Mouse (Mus musculus): ENCODE data around the gene Gm10277. TPM values are rescaled to one million over a fixed set of nuclear protein-coding genes. Genes with fewer than 3 reads are reported as not detected.
A peak's percentile ranks its signal among the peaks of the same experiment; 100 is the strongest.
"Not testable (repeated sequence)": the region's sequence is repeated elsewhere in the genome, so short reads cannot be mapped to it uniquely, and the experiment has no call there.

Gm10277 gene
- polyA plus RNA-seq, 2 experiments from 2014 or later, result 0.32 to 0.34 TPM

- no peak for ATAC-seq
Observed at GRCm38 (mm10) chr11:77769496-77769895, 18.1 kb downstream of the Gm10277 start.

DNA sequence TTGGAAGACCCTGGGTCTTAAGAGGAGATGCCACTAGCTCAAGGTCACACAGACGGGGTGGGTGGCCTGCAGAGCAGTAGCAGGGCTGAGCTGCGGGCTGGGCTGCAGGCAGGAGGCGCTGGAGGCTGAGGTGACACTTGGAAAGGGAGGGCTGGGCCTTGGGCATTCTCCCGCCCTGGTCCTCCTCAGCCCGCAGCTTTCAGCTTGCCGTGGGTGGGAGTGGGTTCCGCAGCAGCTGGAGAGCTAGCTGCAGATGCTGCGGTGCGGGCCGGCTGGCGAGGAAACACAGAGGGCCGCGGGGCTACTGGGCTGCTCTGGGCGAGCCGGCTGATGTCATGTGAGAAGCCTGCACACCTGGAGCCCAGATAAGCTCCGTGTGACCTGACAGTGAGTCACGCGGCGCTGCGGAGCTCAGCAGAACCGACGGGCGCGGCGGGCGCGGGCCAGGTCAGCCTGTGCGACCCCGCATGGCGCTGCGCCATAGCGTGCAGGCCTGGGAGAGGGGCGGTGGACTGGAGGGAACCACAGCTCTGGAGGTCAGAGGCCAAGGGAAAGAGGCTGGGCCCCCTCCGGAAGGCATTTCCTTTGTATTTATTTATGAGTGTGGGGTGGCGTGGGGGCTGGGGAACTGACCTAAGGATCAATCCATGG is 21.1 kb downstream of the Gm10277 start:
- no peak for ATAC-seq

GRCm38 (mm10) chr11:77765459-77765777 is 22.1 kb downstream of the Gm10277 start:
- no peak for ATAC-seq

- ATAC-seq, result no peak
Observed at GRCm38 (mm10) chr11:77764694-77765458, 22.7 kb downstream of the Gm10277 start.

DNA sequence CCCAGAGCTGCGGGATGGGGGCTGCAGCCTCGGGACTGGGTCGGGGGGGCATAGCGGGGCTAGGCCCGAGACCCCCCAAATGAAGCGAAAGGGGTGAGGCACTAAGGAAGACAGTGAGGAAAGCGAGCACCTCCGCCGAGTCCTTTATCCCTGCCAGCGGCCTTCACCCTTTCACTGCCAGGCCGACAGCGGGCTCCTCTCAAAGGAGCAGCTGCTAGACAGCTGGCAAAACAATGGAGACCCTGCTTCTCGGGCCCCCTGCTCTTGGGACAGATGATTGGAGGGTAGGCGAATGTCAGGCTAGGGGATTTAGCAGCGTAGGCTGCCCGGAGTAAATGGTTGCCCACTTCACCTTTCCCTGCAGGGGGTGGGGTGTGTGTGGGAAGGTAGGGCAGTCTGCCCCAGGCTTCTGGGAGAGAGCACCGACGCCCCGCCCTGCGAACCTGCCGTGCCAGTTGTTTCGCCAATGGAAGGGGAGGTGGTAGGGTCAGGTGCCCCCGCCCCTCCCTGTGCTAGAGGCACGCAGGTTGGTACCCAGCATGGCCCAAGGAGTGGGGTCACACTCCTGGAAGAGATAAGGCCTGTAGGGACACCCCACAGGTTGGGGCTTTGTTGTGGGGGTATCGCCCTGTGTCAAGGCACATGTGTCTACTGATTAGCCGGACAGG is 23.7 kb downstream of the Gm10277 start:
- ATAC-seq, result peak; percentile 17

DNA sequence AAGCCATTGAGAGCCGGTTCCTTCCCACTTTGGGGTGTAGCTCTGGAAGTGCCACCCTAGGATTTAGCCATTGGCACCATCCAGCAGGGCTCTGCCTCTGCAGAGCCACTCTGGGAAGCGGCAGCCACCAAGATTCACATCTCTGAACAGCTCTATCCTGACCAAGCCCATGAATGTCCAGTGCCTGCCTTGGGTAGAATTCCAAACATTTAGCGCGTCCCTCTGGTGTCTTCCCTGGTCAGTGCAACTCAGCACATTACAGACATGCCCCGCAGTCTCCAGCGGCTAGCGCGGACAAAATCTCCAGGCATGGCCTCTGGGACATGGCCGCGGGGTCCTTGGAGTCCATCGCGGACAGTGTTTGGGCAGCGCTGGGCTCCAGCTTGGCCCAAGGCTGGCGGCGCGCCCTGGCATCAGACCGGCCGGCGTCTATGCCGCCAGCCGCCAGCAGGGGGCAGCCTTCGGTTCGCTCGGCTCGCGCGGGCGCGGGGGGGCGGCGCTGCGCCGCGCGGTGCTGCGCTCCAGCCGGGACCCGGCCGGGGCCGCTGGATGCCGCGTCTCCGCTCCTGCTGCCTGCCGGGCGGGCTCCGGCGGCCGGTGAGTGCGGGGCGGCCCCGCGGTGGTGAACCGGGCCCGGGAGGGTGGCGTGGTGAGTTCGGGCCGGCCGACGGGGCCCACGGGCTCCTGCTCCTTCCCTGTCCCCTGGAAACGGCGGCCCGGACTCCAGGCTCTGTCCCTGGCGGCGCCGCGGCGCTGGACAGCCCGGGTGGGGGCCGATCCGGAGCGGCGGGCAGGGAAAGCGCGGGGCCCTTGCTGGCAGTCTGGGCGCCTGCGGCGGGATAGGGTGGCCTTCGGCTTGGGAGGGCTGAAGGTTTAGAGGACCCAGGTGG is 24.5 kb downstream of the Gm10277 start, which contains the start of gene Myo18a:
TSS of gene Myo18a (plus strand) at position 464 of the 890 bp plus-strand sequence.
- peak; percentile 84 for ATAC-seq

- no peak for ATAC-seq
Observed at GRCm38 (mm10) chr11:77760031-77760430, 27.5 kb downstream of the Gm10277 start.

- no peak for ATAC-seq
Observed at GRCm38 (mm10) chr11:77753469-77753868, 34.1 kb downstream of the Gm10277 start.

- no peak for ATAC-seq
Observed at GRCm38 (mm10) chr11:77752525-77752924, 35.0 kb downstream of the Gm10277 start.

DNA sequence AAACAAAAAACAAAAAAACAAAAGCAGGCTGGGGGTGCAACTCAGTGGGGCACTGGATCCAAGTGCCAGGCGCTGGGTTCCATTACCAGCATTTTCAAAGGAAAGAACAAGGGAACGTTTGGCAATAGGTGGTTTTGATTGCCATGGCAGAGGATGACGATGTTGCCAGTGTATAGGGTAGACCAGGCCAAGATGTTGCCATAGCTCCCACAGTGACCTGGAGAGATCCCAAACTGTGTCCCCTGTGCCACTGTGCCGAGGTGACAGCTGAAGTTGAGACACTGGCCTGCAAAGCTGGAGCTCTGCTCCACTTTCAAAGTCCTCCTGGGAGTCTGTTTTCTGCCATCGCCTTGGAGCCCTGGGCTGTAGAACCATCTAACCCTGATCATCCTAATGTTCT is 38.6 kb downstream of the Gm10277 start:
- ATAC-seq, result no peak

DNA sequence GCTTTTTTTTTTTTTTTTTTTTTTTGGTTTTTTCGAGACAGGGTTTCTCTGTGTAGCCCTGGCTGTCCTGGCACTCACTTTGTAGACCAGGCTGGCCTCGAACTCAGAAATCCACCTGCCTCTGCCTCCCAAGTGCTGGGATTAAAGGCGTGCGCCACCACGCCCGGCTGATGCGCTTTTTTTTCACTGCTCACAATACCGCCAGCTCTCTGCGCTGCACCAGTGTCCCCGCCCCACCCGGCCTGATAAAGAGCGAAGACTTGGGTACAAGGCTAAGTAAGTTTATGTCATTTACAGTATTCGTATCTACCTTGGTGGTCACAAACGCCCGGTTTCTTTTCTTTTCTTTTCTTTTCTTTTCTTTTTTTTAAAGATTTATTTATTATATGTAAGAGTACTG is 40.4 kb downstream of the Gm10277 start:
- ATAC-seq, result not testable (repeated sequence)

- ATAC-seq, result no peak
Observed at GRCm38 (mm10) chr11:77746652-77747051, 40.9 kb downstream of the Gm10277 start.

GRCm38 (mm10) chr11:77743966-77744365 is 43.6 kb downstream of the Gm10277 start:
- no peak for ATAC-seq

DNA sequence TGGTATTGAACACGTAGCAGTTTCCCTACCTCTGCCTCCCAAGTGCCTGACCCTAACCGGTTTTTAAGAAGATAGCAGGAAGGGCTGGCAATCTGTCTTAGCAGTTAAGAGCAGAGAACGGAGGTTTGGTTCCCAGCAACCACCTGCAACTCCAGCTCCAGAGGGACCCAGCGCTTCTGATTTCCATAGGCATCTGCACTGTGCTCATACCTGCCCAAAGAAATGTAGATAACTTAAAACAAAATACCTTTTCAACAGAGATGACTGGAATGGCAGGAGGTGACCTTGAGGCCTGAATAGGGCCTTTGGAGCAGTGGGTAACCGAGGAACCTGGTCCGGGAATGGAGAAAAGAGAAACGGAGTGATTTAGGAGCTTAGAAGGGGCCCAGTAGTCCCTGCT is 49.0 kb downstream of the Gm10277 start:
- ATAC-seq, result no peak

DNA sequence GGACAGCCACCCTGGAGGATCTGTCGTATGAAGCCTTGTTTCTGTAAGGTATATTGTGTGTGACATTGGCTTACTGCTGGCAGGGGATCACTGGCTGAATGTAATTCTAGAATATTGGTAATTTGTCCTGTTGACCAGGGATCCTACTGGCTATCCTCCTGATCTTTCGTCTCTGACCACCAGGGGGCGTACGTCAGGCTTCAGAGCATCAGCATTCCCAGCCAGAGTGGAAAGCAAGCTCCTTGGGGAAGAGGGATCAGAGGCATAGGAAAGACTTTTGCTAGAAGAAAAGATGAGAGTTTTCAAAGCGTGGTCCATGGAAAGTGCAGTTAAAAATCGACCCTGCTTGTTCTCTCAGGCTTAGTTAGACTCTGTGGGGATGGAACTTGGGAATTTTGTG is 50.3 kb downstream of the Gm10277 start:
- peak; percentile 41 for ATAC-seq

Other genes with a start within 250 kb of the Gm10277 start
- gene Taok1, start 179.9 kb downstream of the Gm10277 start, polyA plus RNA-seq (2017; shearing (Covaris generic)), result 10 to 100 TPM; 17.3 to 23.1 TPM
- 10 to 100 TPM; 20.4 to 21.6 TPM for gene Nufip2, start 101.6 kb downstream of the Gm10277 start, polyA plus RNA-seq (2017; shearing (Covaris generic))
- not detected for gene Cryba1, start 62.5 kb downstream of the Gm10277 start, polyA plus RNA-seq (2017; shearing (Covaris generic))
- gene Myo18a, start 24.5 kb downstream of the Gm10277 start, polyA plus RNA-seq (2017; shearing (Covaris generic)), result 10 to 100 TPM; 21.4 to 28.9 TPM
- gene Pipox, start 106.3 kb upstream of the Gm10277 start, polyA plus RNA-seq (2017; shearing (Covaris generic)), result 1 to 10 TPM in 1 of 2 experiments, under 1 TPM in 1; 0.19 to 2.2 TPM
- not detected for gene Sez6, start 143.1 kb upstream of the Gm10277 start, polyA plus RNA-seq (2017; shearing (Covaris generic))
- gene Phf12, start 195.0 kb upstream of the Gm10277 start, polyA plus RNA-seq (2017; shearing (Covaris generic)), result 10 to 100 TPM; 28.5 to 31.9 TPM
- 1 to 10 TPM; 1.0 to 2.5 TPM for gene Dhrs13, start 244.5 kb upstream of the Gm10277 start, polyA plus RNA-seq (2017; shearing (Covaris generic))

All from CD4-positive, CD25-positive, alpha-beta regulatory T cell, adult 4 months (primary cell).